Mouse (Mus musculus) lung, embryonic 14.5 days (tissue): ENCODE results near the gene Rce1. TPM values are rescaled to one million over a fixed set of nuclear protein-coding genes. Genes with fewer than 3 reads are reported as not detected.
A peak's percentile ranks its signal among the peaks of the same experiment; 100 is the strongest.

Source experiments
- ATAC-seq: fragments of 200-750 bp; cut with Nextera tagmentation; 2 replicates; pipeline ENCODE4 v1.8.0; 2017; ENCODE audit warnings: mild to moderate bottlenecking, moderate TSS enrichment, moderate library complexity; ENCODE audit not compliant: insufficient read depth
- DNase-seq: peaks from one replicate; pipeline ENCODE4 v3.0.0-alpha.2; 2015
- H3K27ac ChIP-seq: fragments of 300-500 bp; sonication (generic); 2 replicates; pipeline ENCODE4 v1.5.1; 2014; ENCODE audit warnings: low read depth, mild to moderate bottlenecking, moderate library complexity
- H3K27me3 ChIP-seq: fragments of 300-500 bp; sonication (generic); 2 replicates; pipeline ENCODE4 v1.6.1; 2014; ENCODE audit warnings: low read length, control low read depth; ENCODE audit not compliant: insufficient read depth
- H3K36me3 ChIP-seq: fragments of 300-500 bp; sonication (generic); 2 replicates; pipeline ENCODE4 v1.6.1; 2014; ENCODE audit warnings: control low read depth; ENCODE audit not compliant: insufficient read depth
- H3K4me1 ChIP-seq: fragments of 300-500 bp; sonication (generic); 2 replicates; pipeline ENCODE4 v1.6.1; 2014; ENCODE audit warnings: antibody characterized with exemption, control low read depth; ENCODE audit not compliant: insufficient read depth
- H3K4me2 ChIP-seq: fragments of 300-500 bp; sonication (generic); 2 replicates; pipeline ENCODE4 v1.6.1; 2014; ENCODE audit warnings: mild to moderate bottlenecking
- H3K4me3 ChIP-seq: fragments of 300-500 bp; sonication (generic); 2 replicates; pipeline ENCODE4 v1.5.1; 2014; ENCODE audit warnings: low read depth, low read length
- H3K9ac ChIP-seq: fragments of 300-500 bp; sonication (generic); 2 replicates; pipeline ENCODE4 v1.6.1; 2014
- H3K9me3 ChIP-seq: fragments of 300-500 bp; sonication (generic); 2 replicates; pipeline ENCODE4 v1.6.1; 2016; ENCODE audit warnings: low read depth, low read length, control low read depth
- CTCF ChIP-seq: IDR thresholded peaks from 2 replicates; pipeline ENCODE4 v1.5.1; 2016; ENCODE audit warnings: antibody characterized with exemption, low read depth
- whole genome bisulfite sequencing: fragments of 180-500 bp; shearing (Covaris S2); extraction: QIAGEN DNeasy Blood & Tissue Kit; methylation state at CpG from one replicate; pipeline ENCODE4 v1.1.7; 2014; 5-methylcytosine and 5-hydroxymethylcytosine counted together
- polyA plus RNA-seq: library from polyadenylated mRNA; unstranded; fragments of >200 nt; fragmentation: Nextera tagmentation; extraction: Ambion mirVana; gene quantifications from 2 replicates; pipeline ENCODE4 v1.2.1, GENCODE M21; 2014

The Rce1 gene
- polyA plus RNA-seq, 1 experiment from 2014 or later, result 74.7 TPM

- WGBS, result 84% methylated on average over 33 of the region's 33 CpGs
- no peak for TF ChIP-seq CTCF
- Histone ChIP-seq H3K9ac (peak overlapping the region; percentile 94; the same call in 1 of the 2 replicates), H3K27me3 (no peaks in the 10 kb centered on the region), H3K4me1 (peaks cover 4% of the 10 kb centered on the region; the same call in 1 of the 2 replicates), H3K4me3 (peak overlapping the region; percentile 94), H3K27ac (no peak overlapping the region), H3K9me3 (no peaks in the 10 kb centered on the region), H3K36me3 (peaks cover 33% of the 10 kb centered on the region), H3K4me2 (peak overlapping the region; percentile 74)
- ATAC-seq, result no peak
- no peak for DNase-seq
Observed at GRCm38 (mm10) chr19:4613464-4614304, 11.8 kb downstream of the Rce1 start.

- no peak overlapping the region for H3K4me2 ChIP-seq
- no peak for TF ChIP-seq CTCF
- H3K27ac ChIP-seq, result no peak overlapping the region
- no peaks in the 10 kb centered on the region for H3K9me3 ChIP-seq
- DNase-seq (no peak), ATAC-seq (no peak)
- peaks cover 33% of the 10 kb centered on the region for H3K36me3 ChIP-seq
- peaks cover 4% of the 10 kb centered on the region; the same call in 1 of the 2 replicates for H3K4me1 ChIP-seq
- H3K9ac ChIP-seq, result no peak overlapping the region
- no peak overlapping the region for H3K4me3 ChIP-seq
- 88% methylated on average over 19 of the region's 19 CpGs for WGBS
- no peaks in the 10 kb centered on the region for H3K27me3 ChIP-seq
Observed at GRCm38 (mm10) chr19:4612181-4612961, 13.1 kb downstream of the Rce1 start.

GRCm38 (mm10) chr19:4610109-4610508, 15.3 kb downstream of the Rce1 start:
- DNase-seq (no peak), ATAC-seq (no peak)
- Histone ChIP-seq H3K9me3 (no peaks in the 10 kb centered on the region), H3K27me3 (no peaks in the 10 kb centered on the region), H3K27ac (no peak overlapping the region), H3K4me2 (no peak overlapping the region), H3K9ac (no peak overlapping the region), H3K4me3 (no peak overlapping the region), H3K36me3 (peaks cover 33% of the 10 kb centered on the region), H3K4me1 (peaks cover 4% of the 10 kb centered on the region; the same call in 1 of the 2 replicates)
- TF ChIP-seq CTCF, result no peak
- WGBS, result 56% methylated on average over 4 of the region's 4 CpGs

GRCm38 (mm10) chr19:4608511-4608910, 16.9 kb downstream of the Rce1 start:
- Histone ChIP-seq H3K36me3 (peaks cover 28% of the 10 kb centered on the region), H3K4me2 (no peak overlapping the region), H3K27me3 (no peaks in the 10 kb centered on the region), H3K4me1 (no peaks in the 10 kb centered on the region), H3K9me3 (no peaks in the 10 kb centered on the region), H3K4me3 (no peak overlapping the region), H3K27ac (no peak overlapping the region), H3K9ac (no peak overlapping the region)
- ATAC-seq (no peak), DNase-seq (no peak)
- no peak for TF ChIP-seq CTCF
- 83% methylated on average over 4 of the region's 4 CpGs for WGBS

GRCm38 (mm10) chr19:4607406-4607805, 18.0 kb downstream of the Rce1 start:
- Histone ChIP-seq H3K4me2 (no peak overlapping the region), H3K9me3 (no peaks in the 10 kb centered on the region), H3K27me3 (no peaks in the 10 kb centered on the region), H3K27ac (no peak overlapping the region), H3K36me3 (peaks cover 17% of the 10 kb centered on the region), H3K9ac (no peak overlapping the region), H3K4me1 (no peaks in the 10 kb centered on the region), H3K4me3 (no peak overlapping the region)
- WGBS, result 92% methylated on average over 12 of the region's 12 CpGs
- TF ChIP-seq CTCF, result no peak
- DNase-seq (no peak), ATAC-seq (no peak)

- ATAC-seq (no peak), DNase-seq (no peak)
- 72% methylated on average over 4 of the region's 4 CpGs for WGBS
- no peak overlapping the region for H3K4me2 ChIP-seq
- no peak overlapping the region for H3K27ac ChIP-seq
- TF ChIP-seq CTCF, result no peak
- H3K4me1 ChIP-seq, result no peaks in the 10 kb centered on the region
- H3K9ac ChIP-seq, result no peak overlapping the region
- no peaks in the 10 kb centered on the region for H3K36me3 ChIP-seq
- no peak overlapping the region for H3K4me3 ChIP-seq
- H3K9me3 ChIP-seq, result no peaks in the 10 kb centered on the region
- no peaks in the 10 kb centered on the region for H3K27me3 ChIP-seq
Observed at GRCm38 (mm10) chr19:4605654-4606053, 19.8 kb downstream of the Rce1 start.
